Mouse (Mus musculus) midbrain, embryonic 11.5 days (tissue): ENCODE measurements at regions not wholly inside any gene's neighbourhood (a gene's known extent, or its start where the extent isn't known, plus 50 kb on each side); places are given as distances from the start of the nearest gene placed in this dataset.

Experiments used
- ATAC-seq: fragments of 200-750 bp; cut with Nextera tagmentation; 2 replicates; pipeline ENCODE4 v1.8.0; 2017; ENCODE audit warnings: moderate TSS enrichment, moderate library complexity; ENCODE audit not compliant: low FRiP score
- DNase-seq: peaks from one replicate; pipeline ENCODE4 v3.0.0; 2015; ENCODE audit warnings: low spot score; ENCODE audit errors: missing footprints
- H3K27ac ChIP-seq: fragments of 300-500 bp; sonication (generic); 2 replicates; pipeline ENCODE4 v1.5.1; 2014; ENCODE audit warnings: low read depth, low read length
- H3K27me3 ChIP-seq: fragments of 300-500 bp; sonication (generic); 2 replicates; pipeline ENCODE4 v1.6.1; 2014; ENCODE audit warnings: mild to moderate bottlenecking, low read length, moderate library complexity, mixed read lengths; ENCODE audit not compliant: control insufficient read depth, insufficient read depth
- H3K36me3 ChIP-seq: fragments of 300-500 bp; sonication (generic); 2 replicates; pipeline ENCODE4 v1.6.1; 2014; ENCODE audit warnings: mild to moderate bottlenecking, low read length, moderate library complexity, mixed read lengths; ENCODE audit not compliant: control insufficient read depth, insufficient read depth
- H3K4me1 ChIP-seq: fragments of 300-500 bp; sonication (generic); 2 replicates; pipeline ENCODE4 v1.6.1; 2014; ENCODE audit warnings: low read length; ENCODE audit not compliant: control insufficient read depth, insufficient read depth
- H3K4me2 ChIP-seq: fragments of 300-500 bp; sonication (generic); 2 replicates; pipeline ENCODE4 v1.6.1; 2014; ENCODE audit warnings: mild to moderate bottlenecking, moderate library complexity
- H3K4me3 ChIP-seq: fragments of 300-500 bp; sonication (generic); 2 replicates; pipeline ENCODE4 v1.5.1; 2014; ENCODE audit warnings: low read depth, low read length
- H3K9ac ChIP-seq: fragments of 300-500 bp; sonication (generic); 2 replicates; pipeline ENCODE4 v1.6.1; 2014; ENCODE audit warnings: low read length
- H3K9me3 ChIP-seq: fragments of 300-500 bp; sonication (generic); 2 replicates; pipeline ENCODE4 v1.6.1; 2016; ENCODE audit warnings: low read length; ENCODE audit not compliant: control insufficient read depth
- WGBS: fragments of 180-500 bp; shearing (Covaris S2); extraction: QIAGEN DNeasy Blood & Tissue Kit; methylation state at CpG from one replicate; pipeline ENCODE4 v1.1.7; 2014; 5-methylcytosine and 5-hydroxymethylcytosine counted together

DNA sequence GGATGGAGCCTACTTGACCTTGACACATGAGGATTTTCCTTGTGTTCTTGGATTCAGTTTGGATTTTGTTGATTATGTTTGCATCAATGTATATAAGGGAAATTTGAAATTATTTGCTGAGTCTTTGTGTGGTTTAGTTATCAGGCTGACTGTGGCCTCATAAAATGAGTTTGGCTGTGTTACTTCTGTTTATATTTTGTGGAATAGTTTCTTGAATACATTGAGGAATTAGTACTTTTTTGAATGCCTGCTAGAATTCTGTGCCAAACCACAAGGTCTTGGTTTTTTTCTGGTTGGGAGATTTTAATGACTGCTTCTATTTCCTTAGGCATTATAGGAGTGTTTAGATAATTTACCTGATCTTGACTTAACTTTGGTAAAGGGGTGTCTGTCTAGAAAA lies 1018.5 kb downstream of the Zpld1 start:
- no peak overlapping the region for H3K9ac ChIP-seq
- H3K4me1 ChIP-seq, result no peaks in the 10 kb centered on the region
- no peaks in the 10 kb centered on the region for H3K27me3 ChIP-seq
- no peak overlapping the region for H3K4me3 ChIP-seq
- no peaks in the 10 kb centered on the region for H3K36me3 ChIP-seq
- H3K9me3 ChIP-seq, result no peaks in the 10 kb centered on the region
- no peak overlapping the region for H3K4me2 ChIP-seq
- ATAC-seq, result no peak
- no peak for DNase-seq
- H3K27ac ChIP-seq, result no peak overlapping the region

DNA sequence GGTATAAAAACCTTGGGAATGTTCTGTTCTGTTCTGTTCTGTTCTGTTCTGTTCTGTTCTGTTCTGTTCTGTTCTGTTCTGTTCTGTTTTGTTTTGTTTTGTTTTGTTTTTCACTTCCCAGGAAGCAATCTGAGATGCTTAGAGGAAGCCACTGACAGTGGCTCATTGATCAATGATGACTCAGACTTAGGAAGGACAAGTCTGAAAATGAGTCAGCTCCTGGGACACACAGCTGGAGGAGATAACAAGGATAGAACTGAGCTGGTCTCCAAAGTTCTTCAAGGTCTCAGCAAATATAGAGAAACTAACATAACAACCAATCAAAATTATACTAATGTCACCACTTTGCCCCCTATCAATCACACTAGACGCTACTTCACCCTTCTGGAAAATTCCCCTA lies 1033.9 kb downstream of the Zpld1 start:
- Histone ChIP-seq H3K4me1 (no peaks in the 10 kb centered on the region), H3K4me2 (no peak overlapping the region), H3K9me3 (no peaks in the 10 kb centered on the region), H3K27me3 (no peaks in the 10 kb centered on the region), H3K36me3 (no peaks in the 10 kb centered on the region), H3K9ac (no peak overlapping the region), H3K27ac (no peak overlapping the region), H3K4me3 (no peak overlapping the region)
- DNase-seq (no peak), ATAC-seq (no peak)
- WGBS, result 73% methylated on average over 1 of the region's 1 CpGs

GRCm38 (mm10) chr16:54259260-54259659 lies 1038.5 kb downstream of the Zpld1 start:
- WGBS, result 97% methylated on average over 1 of the region's 1 CpGs
- Histone ChIP-seq H3K4me2 (no peak overlapping the region), H3K27me3 (no peaks in the 10 kb centered on the region), H3K36me3 (no peaks in the 10 kb centered on the region), H3K4me3 (no peak overlapping the region), H3K27ac (no peak overlapping the region), H3K9me3 (no peaks in the 10 kb centered on the region), H3K4me1 (no peaks in the 10 kb centered on the region), H3K9ac (no peak overlapping the region)
- no peak for ATAC-seq
- DNase-seq, result no peak

- 87% methylated on average over 3 of the region's 3 CpGs for WGBS
- Histone ChIP-seq H3K4me1 (no peaks in the 10 kb centered on the region), H3K9ac (no peak overlapping the region), H3K36me3 (no peaks in the 10 kb centered on the region), H3K27me3 (no peaks in the 10 kb centered on the region), H3K4me2 (no peak overlapping the region), H3K4me3 (no peak overlapping the region), H3K27ac (no peak overlapping the region), H3K9me3 (no peaks in the 10 kb centered on the region)
- DNase-seq (no peak), ATAC-seq (no peak)
These were observed 1050.9 kb downstream of the Zpld1 start for GRCm38 (mm10) chr16:54246883-54247282.

- ATAC-seq (no peak), DNase-seq (no peak)
- Histone ChIP-seq H3K27me3 (no peaks in the 10 kb centered on the region), H3K9ac (no peak overlapping the region), H3K4me3 (no peak overlapping the region), H3K4me2 (no peak overlapping the region), H3K4me1 (no peaks in the 10 kb centered on the region), H3K36me3 (no peaks in the 10 kb centered on the region), H3K9me3 (no peaks in the 10 kb centered on the region), H3K27ac (no peak overlapping the region)
- 93% methylated on average over 5 of the region's 5 CpGs for WGBS
These were observed 1051.4 kb downstream of the Zpld1 start for GRCm38 (mm10) chr16:54246386-54246785.

DNA sequence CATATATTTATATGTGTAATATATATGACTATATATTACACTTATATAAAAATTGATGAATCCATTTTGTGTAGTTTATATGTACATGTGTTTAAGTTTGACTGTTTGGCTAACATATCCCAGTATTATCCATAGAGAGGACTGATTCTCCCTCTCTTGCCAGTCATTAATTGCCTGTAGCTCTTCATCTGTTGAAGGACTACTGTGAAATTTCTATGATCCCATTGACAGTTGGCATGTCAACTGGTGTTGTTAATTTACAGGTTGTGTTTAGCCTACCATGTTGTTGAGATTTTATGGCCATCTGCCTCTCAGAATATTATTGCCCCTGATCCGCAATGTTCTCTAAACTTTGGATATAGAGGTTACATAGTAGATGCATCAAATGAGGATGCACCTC lies 1058.3 kb downstream of the Zpld1 start:
- ATAC-seq (no peak), DNase-seq (no peak)
- Histone ChIP-seq H3K4me2 (no peak overlapping the region), H3K36me3 (no peaks in the 10 kb centered on the region), H3K4me3 (no peak overlapping the region), H3K9ac (no peak overlapping the region), H3K27ac (no peak overlapping the region), H3K9me3 (no peaks in the 10 kb centered on the region), H3K27me3 (no peaks in the 10 kb centered on the region), H3K4me1 (no peaks in the 10 kb centered on the region)
- WGBS, result 97% methylated on average over 1 of the region's 1 CpGs

GRCm38 (mm10) chr16:54229445-54230208 lies 1068.2 kb downstream of the Zpld1 start:
- H3K9me3 ChIP-seq, result no peaks in the 10 kb centered on the region
- H3K4me2 ChIP-seq, result no peak overlapping the region
- no peaks in the 10 kb centered on the region for H3K36me3 ChIP-seq
- no peak for ATAC-seq
- H3K27me3 ChIP-seq, result no peaks in the 10 kb centered on the region
- 82% methylated on average over 2 of the region's 2 CpGs for WGBS
- DNase-seq, result no peak
- H3K4me1 ChIP-seq, result no peaks in the 10 kb centered on the region
- H3K9ac ChIP-seq, result no peak overlapping the region
- H3K4me3 ChIP-seq, result no peak overlapping the region
- no peak overlapping the region for H3K27ac ChIP-seq

DNA sequence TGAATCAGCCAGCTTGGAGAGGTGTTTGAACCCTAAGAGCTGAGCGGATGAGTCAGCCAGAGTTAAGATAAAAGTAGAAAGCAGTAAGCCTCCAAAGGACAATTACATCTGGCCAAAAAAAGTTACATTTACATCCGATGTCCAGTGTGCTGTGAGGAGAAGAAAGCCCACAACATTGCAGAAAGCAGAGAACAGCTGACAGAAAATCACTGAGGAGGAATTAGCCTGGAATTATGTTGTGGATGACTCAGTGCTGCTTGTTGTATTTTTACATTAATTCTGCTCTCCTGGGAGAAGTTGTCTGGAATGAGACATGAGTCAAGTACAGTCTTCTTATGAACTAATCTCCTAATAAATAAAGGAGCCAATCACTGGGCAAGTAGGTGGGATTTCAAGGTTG lies 1071.6 kb downstream of the Zpld1 start:
- Histone ChIP-seq H3K9me3 (no peaks in the 10 kb centered on the region), H3K27me3 (no peaks in the 10 kb centered on the region), H3K36me3 (no peaks in the 10 kb centered on the region), H3K27ac (no peak overlapping the region), H3K4me1 (no peaks in the 10 kb centered on the region), H3K9ac (no peak overlapping the region), H3K4me3 (no peak overlapping the region), H3K4me2 (no peak overlapping the region)
- WGBS, result 87% methylated on average over 2 of the region's 2 CpGs
- ATAC-seq, result no peak
- DNase-seq, result no peak

DNA sequence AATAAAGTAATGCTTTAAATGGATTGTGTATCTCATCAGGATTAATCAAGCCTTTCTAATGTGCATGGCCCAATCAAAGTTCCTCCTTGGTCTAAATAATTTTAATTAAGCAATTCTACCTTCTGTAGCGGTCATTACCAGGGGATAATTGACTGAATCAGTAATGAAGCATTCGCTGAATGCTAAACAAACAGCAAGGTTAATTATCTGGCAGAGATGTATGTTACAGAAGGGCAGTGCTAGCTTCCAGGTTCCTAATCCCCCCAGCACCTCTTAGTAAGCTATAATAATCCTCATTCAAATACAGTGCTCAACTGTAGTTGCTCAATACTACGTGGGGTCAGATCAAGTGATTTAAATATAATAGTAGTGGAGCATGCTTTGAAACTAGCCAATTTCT lies 1102.6 kb downstream of the Zpld1 start:
- Histone ChIP-seq H3K9ac (no peak overlapping the region), H3K4me3 (no peak overlapping the region), H3K27me3 (no peaks in the 10 kb centered on the region), H3K27ac (no peak overlapping the region), H3K4me2 (no peak overlapping the region), H3K9me3 (no peaks in the 10 kb centered on the region), H3K4me1 (no peaks in the 10 kb centered on the region), H3K36me3 (no peaks in the 10 kb centered on the region)
- ATAC-seq, result peak; percentile 63
- 68% methylated on average over 3 of the region's 3 CpGs for WGBS
- no peak for DNase-seq
